Mouse (Mus musculus): ENCODE data around the gene Smarca4. TPM values are rescaled to one million over a fixed set of nuclear protein-coding genes. Genes with fewer than 3 reads are reported as not detected.

Smarca4 gene
- polyA plus RNA-seq (2014; fragmentation: Nextera tagmentation; extraction: Ambion mirVana) = 143 and 155 TPM in 2 replicates

GRCm38 (mm10) chr9:21615617-21616231, at the start of gene Smarca4:
Gene Smarca4, plus strand, starts transcription at chr9:21616169.
- H3K4me2 ChIP-seq (ENCODE audit: low read depth, severe bottlenecking) = peak within 1 kb of the TSS; percentile 67
- no peaks in the 10 kb centered on the region for H3K9me3 ChIP-seq (ENCODE audit: control insufficient read depth, low read length)
- peak within 1 kb of the TSS; percentile 74 for H3K4me3 ChIP-seq (ENCODE audit: low read depth, low read length)
- no peaks in the 10 kb centered on the region for H3K4me1 ChIP-seq (ENCODE audit: control insufficient read depth, insufficient read depth, low read length)
- H3K27me3 ChIP-seq (ENCODE audit: control insufficient read depth, insufficient read depth, low read length) = no peaks in the 10 kb centered on the region
- H3K9ac ChIP-seq (ENCODE audit: low read length) = peak within 1 kb of the TSS; percentile 96
- DNase-seq (ENCODE audit: low spot score) = peak; percentile 100
- H3K36me3 ChIP-seq (ENCODE audit: control insufficient read depth, insufficient read depth, low read length) = no peaks in the 10 kb centered on the region
- peak; percentile 92 for ATAC-seq (ENCODE audit: insufficient number of reproducible peaks, low FRiP score, low TSS enrichment, low read depth)
- WGBS = under 1% methylated on average over 26 of the region's 45 CpGs
- peak within 1 kb of the TSS; percentile 97 for H3K27ac ChIP-seq (replicated peaks; ENCODE audit: low read depth, low read length)

GRCm38 (mm10) chr9:21566538-21566937, 49.4 kb upstream of the Smarca4 start:
- Histone ChIP-seq H3K4me3 (ENCODE audit: low read depth, low read length) (no peak overlapping the region), H3K4me2 (ENCODE audit: low read depth, severe bottlenecking) (no peak overlapping the region), H3K9me3 (ENCODE audit: control insufficient read depth, low read length) (no peaks in the 10 kb centered on the region), H3K27me3 (ENCODE audit: control insufficient read depth, insufficient read depth, low read length) (no peaks in the 10 kb centered on the region), H3K27ac (replicated peaks; ENCODE audit: low read depth, low read length) (no peak overlapping the region), H3K9ac (ENCODE audit: low read length) (no peak overlapping the region), H3K4me1 (ENCODE audit: control insufficient read depth, insufficient read depth, low read length) (no peaks in the 10 kb centered on the region), H3K36me3 (ENCODE audit: control insufficient read depth, insufficient read depth, low read length) (peaks cover 12% of the 10 kb centered on the region)
- ATAC-seq (ENCODE audit: insufficient number of reproducible peaks, low FRiP score, low TSS enrichment, low read depth) = no peak
- WGBS = 89% methylated on average over 1 of the region's 1 CpGs
- DNase-seq (ENCODE audit: low spot score) = no peak

GRCm38 (mm10) chr9:21567051-21567450, 48.9 kb upstream of the Smarca4 start:
- ATAC-seq (ENCODE audit: insufficient number of reproducible peaks, low FRiP score, low TSS enrichment, low read depth) = no peak
- Histone ChIP-seq H3K9me3 (ENCODE audit: control insufficient read depth, low read length) (no peaks in the 10 kb centered on the region), H3K27me3 (ENCODE audit: control insufficient read depth, insufficient read depth, low read length) (no peaks in the 10 kb centered on the region), H3K27ac (replicated peaks; ENCODE audit: low read depth, low read length) (no peak overlapping the region), H3K36me3 (ENCODE audit: control insufficient read depth, insufficient read depth, low read length) (peaks cover 12% of the 10 kb centered on the region), H3K4me1 (ENCODE audit: control insufficient read depth, insufficient read depth, low read length) (no peaks in the 10 kb centered on the region), H3K4me2 (ENCODE audit: low read depth, severe bottlenecking) (no peak overlapping the region), H3K4me3 (ENCODE audit: low read depth, low read length) (no peak overlapping the region), H3K9ac (ENCODE audit: low read length) (no peak overlapping the region)
- 88% methylated on average over 2 of the region's 2 CpGs for whole genome bisulfite sequencing
- DNase-seq (ENCODE audit: low spot score) = no peak

- H3K4me3 ChIP-seq (ENCODE audit: low read depth, low read length) = no peak overlapping the region
- 89% methylated on average over 8 of the region's 8 CpGs for WGBS
- H3K36me3 ChIP-seq (ENCODE audit: control insufficient read depth, insufficient read depth, low read length) = peaks cover 16% of the 10 kb centered on the region
- H3K4me1 ChIP-seq (ENCODE audit: control insufficient read depth, insufficient read depth, low read length) = no peaks in the 10 kb centered on the region
- H3K27me3 ChIP-seq (ENCODE audit: control insufficient read depth, insufficient read depth, low read length) = no peaks in the 10 kb centered on the region
- ATAC-seq (ENCODE audit: insufficient number of reproducible peaks, low FRiP score, low TSS enrichment, low read depth) (no peak), DNase-seq (ENCODE audit: low spot score) (no peak)
- no peaks in the 10 kb centered on the region for H3K9me3 ChIP-seq (ENCODE audit: control insufficient read depth, low read length)
- H3K27ac ChIP-seq (replicated peaks; ENCODE audit: low read depth, low read length) = no peak overlapping the region
- H3K9ac ChIP-seq (ENCODE audit: low read length) = no peak overlapping the region
- H3K4me2 ChIP-seq (ENCODE audit: low read depth, severe bottlenecking) = no peak overlapping the region
Measured at GRCm38 (mm10) chr9:21568657-21569255, 47.2 kb upstream of the Smarca4 start.

- no peak for ATAC-seq (ENCODE audit: insufficient number of reproducible peaks, low FRiP score, low TSS enrichment, low read depth)
- Histone ChIP-seq H3K27me3 (ENCODE audit: control insufficient read depth, insufficient read depth, low read length) (no peaks in the 10 kb centered on the region), H3K36me3 (ENCODE audit: control insufficient read depth, insufficient read depth, low read length) (peaks cover 33% of the 10 kb centered on the region), H3K4me3 (ENCODE audit: low read depth, low read length) (no peak overlapping the region), H3K4me2 (ENCODE audit: low read depth, severe bottlenecking) (no peak overlapping the region), H3K9me3 (ENCODE audit: control insufficient read depth, low read length) (no peaks in the 10 kb centered on the region), H3K27ac (replicated peaks; ENCODE audit: low read depth, low read length) (no peak overlapping the region), H3K9ac (ENCODE audit: low read length) (no peak overlapping the region), H3K4me1 (ENCODE audit: control insufficient read depth, insufficient read depth, low read length) (no peaks in the 10 kb centered on the region)
- no peak for DNase-seq (ENCODE audit: low spot score)
- 93% methylated on average over 8 of the region's 8 CpGs for WGBS
Measured at GRCm38 (mm10) chr9:21574012-21574801, 41.8 kb upstream of the Smarca4 start.

GRCm38 (mm10) chr9:21575253-21575652, 40.7 kb upstream of the Smarca4 start:
- H3K9me3 ChIP-seq (ENCODE audit: control insufficient read depth, low read length) = no peaks in the 10 kb centered on the region
- H3K4me1 ChIP-seq (ENCODE audit: control insufficient read depth, insufficient read depth, low read length) = no peaks in the 10 kb centered on the region
- no peak for ATAC-seq (ENCODE audit: insufficient number of reproducible peaks, low FRiP score, low TSS enrichment, low read depth)
- no peak for DNase-seq (ENCODE audit: low spot score)
- H3K4me2 ChIP-seq (ENCODE audit: low read depth, severe bottlenecking) = no peak overlapping the region
- peaks cover 37% of the 10 kb centered on the region for H3K36me3 ChIP-seq (ENCODE audit: control insufficient read depth, insufficient read depth, low read length)
- no peak overlapping the region for H3K27ac ChIP-seq (replicated peaks; ENCODE audit: low read depth, low read length)
- no peaks in the 10 kb centered on the region for H3K27me3 ChIP-seq (ENCODE audit: control insufficient read depth, insufficient read depth, low read length)
- 94% methylated on average over 10 of the region's 10 CpGs for WGBS
- no peak overlapping the region for H3K4me3 ChIP-seq (ENCODE audit: low read depth, low read length)
- no peak overlapping the region for H3K9ac ChIP-seq (ENCODE audit: low read length)

- peaks cover 40% of the 10 kb centered on the region for H3K36me3 ChIP-seq (ENCODE audit: control insufficient read depth, insufficient read depth, low read length)
- H3K4me2 ChIP-seq (ENCODE audit: low read depth, severe bottlenecking) = no peak overlapping the region
- H3K9ac ChIP-seq (ENCODE audit: low read length) = no peak overlapping the region
- no peaks in the 10 kb centered on the region for H3K27me3 ChIP-seq (ENCODE audit: control insufficient read depth, insufficient read depth, low read length)
- ATAC-seq (ENCODE audit: insufficient number of reproducible peaks, low FRiP score, low TSS enrichment, low read depth) = no peak
- no peaks in the 10 kb centered on the region for H3K9me3 ChIP-seq (ENCODE audit: control insufficient read depth, low read length)
- H3K4me3 ChIP-seq (ENCODE audit: low read depth, low read length) = no peak overlapping the region
- no peak overlapping the region for H3K27ac ChIP-seq (replicated peaks; ENCODE audit: low read depth, low read length)
- H3K4me1 ChIP-seq (ENCODE audit: control insufficient read depth, insufficient read depth, low read length) = no peaks in the 10 kb centered on the region
- 91% methylated on average over 1 of the region's 1 CpGs for WGBS
- no peak for DNase-seq (ENCODE audit: low spot score)
Measured at GRCm38 (mm10) chr9:21576286-21576685, 39.7 kb upstream of the Smarca4 start.

GRCm38 (mm10) chr9:21578226-21578625, 37.7 kb upstream of the Smarca4 start:
- no peak overlapping the region for H3K9ac ChIP-seq (ENCODE audit: low read length)
- DNase-seq (ENCODE audit: low spot score) (no peak), ATAC-seq (ENCODE audit: insufficient number of reproducible peaks, low FRiP score, low TSS enrichment, low read depth) (no peak)
- H3K4me1 ChIP-seq (ENCODE audit: control insufficient read depth, insufficient read depth, low read length) = no peaks in the 10 kb centered on the region
- no peaks in the 10 kb centered on the region for H3K27me3 ChIP-seq (ENCODE audit: control insufficient read depth, insufficient read depth, low read length)
- no peak overlapping the region for H3K4me3 ChIP-seq (ENCODE audit: low read depth, low read length)
- no peaks in the 10 kb centered on the region for H3K9me3 ChIP-seq (ENCODE audit: control insufficient read depth, low read length)
- H3K27ac ChIP-seq (replicated peaks; ENCODE audit: low read depth, low read length) = no peak overlapping the region
- WGBS = 85% methylated on average over 3 of the region's 3 CpGs
- H3K4me2 ChIP-seq (ENCODE audit: low read depth, severe bottlenecking) = no peak overlapping the region
- peaks cover 41% of the 10 kb centered on the region for H3K36me3 ChIP-seq (ENCODE audit: control insufficient read depth, insufficient read depth, low read length)
